Mouse (Mus musculus): ENCODE measurements around the gene Ifitm3. TPM values are rescaled to one million over a fixed set of nuclear protein-coding genes. Genes with fewer than 3 reads are reported as not detected.
"Not testable (repeated sequence)": the region's sequence is repeated elsewhere in the genome, so short reads cannot be mapped to it uniquely, and the experiment has no call there.

Gene Ifitm3
- total RNA-seq, 4 experiments from 2014 or later: 12.2 to 26.6 (median 17.7) TPM

GRCm38 (mm10) chr7:141036624-141037023 lies 26.1 kb upstream of the Ifitm3 start:
- DNase-seq (ENCODE audit: low spot score in 2 of 2): not testable (repeated sequence)

GRCm38 (mm10) chr7:141032458-141033167 lies 22.0 kb upstream of the Ifitm3 start:
- DNase-seq (ENCODE audit: low spot score in 2 of 2): no peak

GRCm38 (mm10) chr7:141030390-141030789 lies 19.8 kb upstream of the Ifitm3 start:
- DNase-seq (ENCODE audit: low spot score in 2 of 2): no peak

- no peak for DNase-seq (ENCODE audit: low spot score in 2 of 2)
Observed at GRCm38 (mm10) chr7:141028831-141029230, 18.3 kb upstream of the Ifitm3 start, which contains the start of gene Gm17387. Gene Gm17387 (plus strand): TSS chr7:141029131.

- no peak for DNase-seq (ENCODE audit: low spot score in 2 of 2)
Observed at GRCm38 (mm10) chr7:141026740-141027098, 16.1 kb upstream of the Ifitm3 start.

- no peak for DNase-seq (ENCODE audit: low spot score in 2 of 2)
Observed at GRCm38 (mm10) chr7:141026097-141026739, 15.6 kb upstream of the Ifitm3 start.

GRCm38 (mm10) chr7:141024865-141025838 lies 14.6 kb upstream of the Ifitm3 start:
- no peak for DNase-seq (ENCODE audit: low spot score in 2 of 2)

- DNase-seq (ENCODE audit: low spot score in 2 of 2): no peak
Observed at GRCm38 (mm10) chr7:141021489-141022449, 11.2 kb upstream of the Ifitm3 start.

- DNase-seq (ENCODE audit: low spot score in 2 of 2): no peak
Observed at GRCm38 (mm10) chr7:141019028-141019427, 8.5 kb upstream of the Ifitm3 start.

GRCm38 (mm10) chr7:141017824-141018223 lies 7.3 kb upstream of the Ifitm3 start, which contains the start of gene Ifitm6:
Gene Ifitm6 (minus strand): TSS chr7:141017924.
- DNase-seq (ENCODE audit: low spot score in 2 of 2): not testable (repeated sequence)

GRCm38 (mm10) chr7:141016707-141017697 lies 6.4 kb upstream of the Ifitm3 start:
- DNase-seq (ENCODE audit: low spot score in 2 of 2): no peak

GRCm38 (mm10) chr7:141011238-141011770 lies 734 bp upstream of the Ifitm3 start:
- no peak for DNase-seq (ENCODE audit: low spot score in 2 of 2)

GRCm38 (mm10) chr7:141009665-141010064 lies 905 bp downstream of the Ifitm3 start:
- DNase-seq (ENCODE audit: low spot score in 2 of 2): no peak

- peak in 1 of 2 experiments; percentile 19 for DNase-seq (ENCODE audit: low spot score in 2 of 2)
Observed at GRCm38 (mm10) chr7:141008938-141009660, 1.5 kb downstream of the Ifitm3 start.

GRCm38 (mm10) chr7:141008312-141008761 lies 2.2 kb downstream of the Ifitm3 start:
- no peak for DNase-seq (ENCODE audit: low spot score in 2 of 2)

- DNase-seq (ENCODE audit: low spot score in 2 of 2): no peak
Observed at GRCm38 (mm10) chr7:141006914-141007313, 3.7 kb downstream of the Ifitm3 start.

- no peak for DNase-seq (ENCODE audit: low spot score in 2 of 2)
Observed at GRCm38 (mm10) chr7:141006446-141006845, 4.1 kb downstream of the Ifitm3 start.
